Mouse (Mus musculus) liver, postnatal 0 days (tissue): ENCODE measurements around the gene Gm20388.

Experiments
- CTCF ChIP-seq: sonication (generic); IDR thresholded peaks from 2 replicates; pipeline ENCODE4 v1.5.1; 2016; ENCODE audit warnings: antibody characterized with exemption, low read depth
- EP300 ChIP-seq: IDR thresholded peaks from 2 replicates; pipeline ENCODE4 v1.6.1; 2016; ENCODE audit warnings: antibody characterized with exemption, low read depth, mild to moderate bottlenecking

- TF ChIP-seq CTCF = peak; percentile 85
- TF ChIP-seq EP300 = no peak
Measured at GRCm38 (mm10) chr8:123352786-123353185, 3442.1 kb downstream of the Gm20388 start.
